Mouse (Mus musculus) left cerebral cortex, adult 18-20 months (tissue): ENCODE results near the gene Def8. TPM values are rescaled to one million over a fixed set of nuclear protein-coding genes. Genes with fewer than 3 reads are reported as not detected.
"Not testable (repeated sequence)": the region's sequence is repeated elsewhere in the genome, so short reads cannot be mapped to it uniquely, and the experiment has no call there.

ENCODE experiments used
- DNase-seq, 2 experiments: peaks; one replicate each; pipeline ENCODE4 v3.0.0; 2021 to 2022; ENCODE audit warnings: low spot score in 2 of 2, mixed read lengths in 1 of 2
- total RNA-seq, 2 experiments: library from RNA; stranded (reverse); gene quantifications; 2 replicates each; pipeline ENCODE4 v1.2.3; 2021

The Def8 gene
- total RNA-seq, 2 experiments from 2014 or later = 52.9 to 56.3 TPM

DNA sequence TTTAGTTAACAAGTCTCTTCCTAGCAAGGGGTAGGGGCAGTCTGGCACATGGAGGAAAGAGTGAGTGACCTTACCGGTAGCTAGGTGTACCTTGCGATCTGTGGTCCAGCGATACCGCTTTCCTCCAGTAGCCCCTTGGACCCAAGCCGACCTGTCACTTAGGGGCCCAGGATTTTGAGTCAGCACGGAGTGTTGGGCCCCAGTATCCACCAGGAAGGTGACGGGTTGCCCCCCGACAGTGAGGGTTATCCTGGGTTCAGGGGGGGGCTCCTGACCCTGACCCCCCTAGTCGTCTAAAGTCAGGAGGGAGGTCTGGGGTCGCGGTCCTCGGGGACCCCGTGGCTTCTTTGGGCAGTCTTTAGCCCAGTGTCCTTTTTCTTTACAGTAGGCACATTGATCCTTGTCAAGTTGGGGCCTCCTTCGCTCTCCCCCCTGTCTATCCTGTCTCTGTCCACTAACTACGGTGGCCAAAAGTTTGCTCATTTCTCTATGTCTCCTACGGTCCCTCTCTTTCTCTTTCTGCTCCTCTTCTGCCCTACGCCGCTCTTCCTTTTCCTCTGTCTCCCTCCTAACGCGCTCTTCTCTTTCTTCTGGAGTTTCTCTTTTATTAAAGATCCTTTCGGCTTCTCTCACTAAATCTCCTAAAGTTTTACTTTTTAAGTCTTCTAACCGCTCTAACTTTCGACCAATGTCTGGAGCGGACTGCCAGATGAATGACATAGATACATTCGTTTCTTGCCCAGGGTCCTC, 8.5 kb downstream of the Def8 start:
- DNase-seq = no peak

DNA sequence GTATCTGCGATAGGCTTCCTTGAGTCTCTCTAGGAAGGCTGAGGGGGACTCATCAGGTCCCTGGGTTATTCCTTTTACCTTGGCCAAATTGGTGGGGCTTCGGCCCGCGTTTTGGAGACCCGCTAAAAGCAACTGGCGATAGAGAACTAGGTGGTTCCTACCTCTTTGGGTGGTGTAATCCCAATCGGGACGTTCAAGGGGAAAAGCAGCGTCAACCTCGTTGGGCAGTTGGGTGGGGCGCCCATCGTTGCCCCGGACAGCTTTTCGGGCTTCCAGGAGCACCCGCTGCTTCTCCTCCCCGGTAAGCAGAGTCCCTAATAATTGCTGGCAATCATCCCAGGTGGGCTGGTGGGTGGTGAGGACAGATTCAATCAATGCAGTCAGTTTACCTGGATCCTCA, 9.1 kb downstream of the Def8 start:
- no peak for DNase-seq

GRCm38 (mm10) chr8:123433241-123433974, 10.1 kb downstream of the Def8 start:
- not testable (repeated sequence) for DNase-seq

DNA sequence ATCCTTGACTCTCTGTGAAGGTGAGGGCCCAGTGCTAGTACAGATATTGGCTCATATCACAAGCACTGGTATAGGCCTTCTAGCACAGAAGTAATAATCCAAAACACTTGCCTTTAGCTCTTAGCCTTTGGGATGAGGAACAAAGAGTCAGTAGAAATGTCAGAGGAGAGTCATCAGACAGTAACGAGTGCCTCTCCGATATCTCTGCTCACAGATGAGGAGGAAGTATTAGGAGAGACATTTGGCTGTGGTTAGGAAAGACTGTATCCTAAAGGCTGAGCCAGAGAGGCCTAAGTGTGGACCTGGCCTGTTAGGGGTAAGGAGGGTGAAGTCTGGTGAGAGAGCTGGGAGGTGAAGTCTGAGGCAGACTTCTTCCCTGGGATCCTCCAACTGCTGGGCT, 18.5 kb downstream of the Def8 start:
- DNase-seq = no peak

- no peak for DNase-seq
These were observed 19.0 kb downstream of the Def8 start for GRCm38 (mm10) chr8:123442351-123442750.

DNA sequence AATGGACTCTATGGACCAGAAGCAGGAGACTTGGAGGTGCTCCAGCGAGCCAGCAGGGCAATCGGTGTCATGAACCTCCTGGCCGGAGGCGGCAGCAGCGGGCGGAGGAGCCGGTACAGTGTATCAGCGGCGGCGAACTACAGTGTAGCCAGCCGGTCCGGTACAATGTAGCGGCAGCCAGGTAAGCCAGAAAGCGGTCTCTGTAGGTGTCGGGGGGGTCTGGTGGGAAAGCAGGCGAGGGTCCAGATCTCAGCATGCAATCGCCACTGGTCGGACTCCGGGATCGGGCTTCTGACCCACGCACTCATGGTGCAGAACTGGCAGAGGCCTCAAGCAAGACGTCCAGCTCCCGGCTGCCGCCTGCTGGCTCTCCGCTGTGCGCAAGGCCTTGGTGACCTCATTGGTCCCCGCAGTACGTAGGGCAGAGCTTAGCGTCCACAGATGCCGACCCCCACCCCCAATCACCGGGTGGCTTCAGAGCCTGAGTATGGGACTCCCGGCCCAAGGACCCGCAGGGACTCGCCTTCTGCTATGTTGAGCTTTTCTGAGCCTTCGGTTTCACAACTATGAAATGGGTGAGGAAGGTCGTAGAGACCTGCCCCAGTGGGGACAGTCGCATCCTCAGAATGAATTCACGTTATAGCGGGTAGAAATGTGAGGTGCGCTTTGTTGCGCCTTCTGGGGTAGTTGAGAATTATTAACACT, 19.7 kb downstream of the Def8 start:
- peak; percentile 95 to 96 for DNase-seq

DNA sequence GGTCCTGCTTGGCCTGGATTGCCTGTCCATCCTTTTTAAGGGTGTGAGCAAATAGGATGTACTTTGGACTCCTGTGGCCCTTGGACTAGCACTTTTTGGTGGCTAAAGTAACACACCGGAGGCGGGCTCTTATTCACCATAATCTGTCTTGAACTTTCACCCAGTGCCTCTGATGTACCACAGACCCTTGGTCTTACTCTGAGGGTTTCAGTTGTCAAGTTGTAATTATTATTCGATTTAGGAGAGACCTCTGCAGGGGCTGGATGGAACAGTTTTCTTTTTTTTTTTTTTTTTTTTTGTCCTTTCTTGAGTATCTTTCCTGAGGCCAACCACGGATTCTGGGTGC, 20.2 kb downstream of the Def8 start:
- no peak for DNase-seq

DNA sequence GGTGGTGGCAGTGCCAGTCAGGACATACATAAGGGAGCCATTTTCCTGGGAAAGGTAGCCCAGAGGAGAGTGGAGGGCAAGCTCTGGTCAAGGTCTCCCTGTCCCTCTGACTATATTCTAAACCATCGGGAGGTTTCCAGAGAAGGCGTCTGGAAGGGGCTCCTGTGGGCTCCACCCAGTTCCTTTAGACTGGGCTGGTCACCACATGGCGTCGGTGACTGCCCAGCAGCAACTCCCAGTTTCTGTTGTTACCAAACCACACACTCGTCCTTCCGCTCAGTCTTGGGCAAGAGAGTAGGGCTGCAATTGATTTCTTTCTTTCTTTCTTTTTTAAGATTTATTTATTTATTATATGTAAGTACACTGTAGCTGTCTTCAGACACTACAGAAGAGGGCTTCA, 20.8 kb downstream of the Def8 start:
- DNase-seq = no peak

- DNase-seq = no peak
These were observed 22.7 kb downstream of the Def8 start for GRCm38 (mm10) chr8:123445981-123446380.

DNA sequence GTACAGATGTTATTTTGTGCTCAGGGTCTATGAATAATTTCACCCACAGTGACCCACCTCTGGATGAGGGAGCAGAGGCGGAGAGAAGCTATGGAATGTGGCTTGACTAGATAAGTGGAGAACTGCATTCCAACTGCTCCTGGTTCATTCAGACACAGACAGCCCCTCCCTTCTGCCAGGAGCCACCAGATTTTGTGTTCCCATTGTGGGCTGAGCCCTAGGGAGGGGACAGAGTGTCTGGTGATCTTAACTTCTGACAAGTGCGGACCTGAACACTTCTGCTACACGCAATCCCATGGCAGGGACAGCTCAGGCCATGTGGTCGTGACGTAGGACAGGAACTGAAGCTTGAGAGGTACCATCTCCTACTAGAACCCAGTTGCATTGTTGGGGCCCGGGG, 23.5 kb downstream of the Def8 start:
- no peak for DNase-seq

DNA sequence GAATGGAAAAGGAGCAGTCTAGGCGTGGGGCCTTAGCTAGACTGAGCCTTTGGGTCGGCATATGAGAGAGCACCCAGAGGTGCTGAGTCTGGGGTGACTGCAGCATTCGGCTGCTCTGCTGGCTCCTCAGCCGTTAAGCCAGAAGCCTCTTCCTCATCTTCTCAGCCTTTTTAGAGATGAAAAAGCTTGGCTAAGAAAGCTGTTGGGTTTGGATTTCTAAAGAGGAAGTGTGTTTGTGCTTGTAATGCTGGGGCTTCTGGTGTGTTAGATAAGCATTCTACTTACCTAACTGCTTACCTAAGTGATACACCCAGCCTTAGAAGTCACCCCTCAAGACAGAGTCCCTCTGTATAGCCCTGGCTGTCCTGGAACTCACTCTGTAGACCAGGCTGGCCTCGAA, 27.5 kb downstream of the Def8 start:
- no peak for DNase-seq

GRCm38 (mm10) chr8:123451747-123452146, 28.4 kb downstream of the Def8 start:
- DNase-seq = not testable (repeated sequence)

DNA sequence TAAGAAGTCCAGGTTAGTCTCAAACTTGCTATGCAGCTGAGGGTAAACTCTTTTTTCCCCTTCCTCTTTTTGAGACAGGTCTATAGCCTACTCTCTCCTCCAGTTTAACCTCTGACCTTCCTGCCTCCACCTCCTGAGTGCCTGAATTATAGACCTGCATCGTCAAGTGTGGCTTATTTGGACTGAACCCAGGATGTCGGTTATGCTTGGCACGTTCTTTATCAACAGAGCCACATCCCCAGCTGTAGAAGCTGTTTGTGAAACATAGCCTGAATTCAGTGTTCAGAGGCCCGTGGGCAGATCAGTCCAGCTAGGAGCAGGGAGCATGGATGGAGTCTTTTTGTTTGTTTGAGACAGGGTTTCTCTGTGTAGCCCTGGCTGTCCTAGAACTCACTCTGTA, 28.8 kb downstream of the Def8 start:
- DNase-seq = no peak

GRCm38 (mm10) chr8:123453291-123453690, 30.0 kb downstream of the Def8 start:
- DNase-seq = no peak

DNA sequence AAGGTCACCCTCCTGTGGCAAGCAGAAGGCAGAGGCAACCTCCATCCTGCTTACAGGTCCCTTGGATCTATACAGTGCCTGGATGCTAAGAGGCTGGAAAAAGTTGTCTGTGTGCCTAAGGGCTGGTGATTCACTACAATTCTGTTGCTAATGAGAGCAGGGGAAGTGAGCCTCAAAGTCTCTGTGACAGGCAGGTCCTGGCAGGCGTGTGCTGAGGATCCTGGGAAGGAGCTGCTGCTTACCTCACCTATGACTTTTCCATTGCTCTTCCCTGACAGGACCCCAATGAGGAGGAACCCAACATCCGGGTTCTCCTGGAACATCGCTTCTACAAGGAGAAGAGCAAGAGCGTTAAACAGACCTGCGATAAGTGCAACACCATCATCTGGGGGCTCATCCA, 30.6 kb downstream of the Def8 start:
- DNase-seq = no peak

- no peak for DNase-seq
These were observed 31.2 kb downstream of the Def8 start for GRCm38 (mm10) chr8:123454559-123454958.

GRCm38 (mm10) chr8:123463651-123464050, 40.3 kb downstream of the Def8 start:
- no peak for DNase-seq

- DNase-seq = no peak
These were observed 44.1 kb downstream of the Def8 start for GRCm38 (mm10) chr8:123467476-123467875.

DNA sequence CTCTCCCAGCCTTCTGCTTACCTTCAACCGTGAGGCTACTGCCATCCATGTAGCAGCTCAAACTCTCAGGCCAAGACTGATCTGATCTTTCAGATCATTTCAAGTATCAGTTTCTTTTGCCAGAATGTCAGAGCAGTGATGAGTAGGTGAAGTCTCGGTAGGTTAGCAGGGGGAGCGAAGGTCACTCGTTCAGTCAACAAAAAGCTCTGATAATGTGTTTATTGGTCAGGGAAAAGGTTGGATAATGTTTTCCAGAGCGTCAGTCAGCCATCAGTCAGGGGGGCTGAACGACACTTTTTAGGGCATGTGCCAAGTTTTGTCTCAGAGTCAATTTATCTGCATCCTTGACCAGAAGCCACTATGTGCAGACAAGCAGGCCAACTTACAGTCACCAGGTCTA, 49.7 kb downstream of the Def8 start:
- DNase-seq = not testable (repeated sequence)

DNA sequence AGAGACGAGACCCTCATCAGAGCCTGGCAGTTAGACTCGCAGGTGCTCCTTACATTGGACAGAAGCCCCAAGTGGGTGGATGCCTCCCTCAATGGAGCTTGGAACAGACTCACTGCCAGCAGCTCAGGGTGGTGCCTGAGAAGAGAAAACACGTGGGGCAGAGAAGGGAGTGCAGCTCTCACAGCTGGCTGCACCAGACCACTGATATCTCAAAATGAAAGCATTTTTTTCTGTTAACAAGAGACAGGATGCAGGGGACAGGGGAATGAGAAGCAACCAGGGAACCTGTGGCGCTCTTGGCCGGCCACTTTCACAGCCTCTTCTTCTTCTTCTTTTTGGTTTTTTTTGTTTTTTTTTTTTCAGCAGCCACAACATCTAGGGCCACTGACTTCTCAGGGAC, 51.2 kb downstream of the Def8 start:
- DNase-seq = not testable (repeated sequence)

DNA sequence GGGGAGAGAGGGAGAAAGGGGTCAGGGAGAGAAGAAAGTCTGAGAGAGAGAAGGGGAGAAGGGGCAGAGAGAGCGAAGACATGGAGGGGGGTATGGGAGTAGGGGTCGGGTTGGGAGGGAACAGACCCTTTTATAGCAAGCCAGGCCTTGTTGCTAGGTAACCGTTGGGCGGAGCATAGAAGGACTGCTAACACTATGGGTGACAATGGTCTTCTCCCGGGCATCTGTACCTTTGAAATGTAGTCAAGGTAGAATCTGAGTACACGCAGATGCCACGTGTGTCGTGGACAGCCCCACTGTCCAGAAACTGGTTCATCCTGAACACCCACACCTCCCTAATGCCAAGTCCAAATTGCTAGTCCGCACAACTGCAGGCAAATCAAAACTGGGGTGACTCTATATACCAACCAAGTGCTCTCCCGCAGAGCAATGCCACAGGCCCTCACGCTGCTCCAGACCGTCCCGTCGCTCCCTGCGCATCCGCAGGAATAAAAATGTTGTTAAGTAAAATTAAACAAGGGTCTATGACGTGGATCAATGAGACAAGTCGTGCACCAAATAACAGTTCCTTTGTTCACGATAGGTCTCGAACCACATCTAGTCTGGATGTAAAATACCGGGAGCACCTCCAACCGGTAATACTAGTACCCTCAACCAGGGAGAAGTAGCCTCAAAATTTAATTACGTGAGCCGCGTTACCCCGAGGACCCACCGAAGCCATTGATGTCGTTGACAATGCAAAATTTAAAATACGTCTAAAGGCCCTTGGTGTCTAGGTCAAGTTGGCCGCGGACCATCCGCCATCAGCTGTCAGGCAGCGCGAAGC, 53.8 kb downstream of the Def8 start:
- DNase-seq = peak in 1 of 2 experiments; percentile 17
